Mouse (Mus musculus) adrenal gland, postnatal 4 days (tissue): ENCODE results near the gene Lipe. TPM values are rescaled to one million over a fixed set of nuclear protein-coding genes. Genes with fewer than 3 reads are reported as not detected.
"Not testable (repeated sequence)": the region's sequence is repeated elsewhere in the genome, so short reads cannot be mapped to it uniquely, and the experiment has no call there.

ENCODE experiments used
- DNase-seq, 2 experiments: peaks; one replicate each; pipeline ENCODE4 v3.0.0; 2021 to 2022; ENCODE audit warnings: low spot score in 2 of 2, mixed read lengths in 2 of 2
- total RNA-seq, 2 experiments: library from RNA; stranded (reverse); gene quantifications; 2 replicates each; pipeline ENCODE4 v1.2.3; 2021

Gene Lipe
- total RNA-seq, 2 experiments from 2014 or later, result 139 to 178 TPM

GRCm38 (mm10) chr7:25417597-25417996 lies 19.1 kb upstream of the Lipe start:
- DNase-seq, result no peak

DNA sequence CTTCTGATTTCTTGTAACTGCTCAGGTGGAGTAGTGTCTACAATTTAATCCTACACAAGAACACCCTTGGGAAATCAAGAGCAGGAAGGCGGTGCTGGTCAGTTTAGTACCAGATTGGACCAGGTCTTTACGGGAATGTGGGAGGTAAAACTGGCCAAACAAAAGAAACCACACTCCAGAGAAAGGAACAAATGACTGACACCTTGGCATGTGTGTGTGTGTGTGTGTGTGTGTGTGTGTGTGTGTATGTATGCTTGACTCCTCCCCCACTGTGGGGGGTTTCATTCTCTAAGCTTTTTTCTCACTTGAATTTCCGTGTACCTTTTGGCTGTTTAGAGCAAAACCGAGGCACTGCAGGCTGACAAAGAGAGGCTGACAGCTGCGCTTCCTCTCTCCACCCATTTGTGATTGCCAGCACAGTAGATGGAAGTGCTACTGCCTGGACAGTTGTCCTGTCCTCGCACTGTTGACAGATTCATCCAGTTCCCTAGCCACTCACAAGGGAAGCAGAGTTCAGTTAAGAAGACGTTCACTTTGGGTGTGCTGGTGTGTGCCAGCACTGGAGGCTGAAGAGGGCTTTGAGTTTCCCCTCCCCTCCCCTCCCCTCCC lies 14.4 kb upstream of the Lipe start, which contains the start of gene Cxcl17:
TSS of gene Cxcl17 (minus strand) at position 54 of the 609 bp plus-strand sequence.
- no peak for DNase-seq

GRCm38 (mm10) chr7:25411861-25412260 lies 13.4 kb upstream of the Lipe start:
- no peak for DNase-seq

DNA sequence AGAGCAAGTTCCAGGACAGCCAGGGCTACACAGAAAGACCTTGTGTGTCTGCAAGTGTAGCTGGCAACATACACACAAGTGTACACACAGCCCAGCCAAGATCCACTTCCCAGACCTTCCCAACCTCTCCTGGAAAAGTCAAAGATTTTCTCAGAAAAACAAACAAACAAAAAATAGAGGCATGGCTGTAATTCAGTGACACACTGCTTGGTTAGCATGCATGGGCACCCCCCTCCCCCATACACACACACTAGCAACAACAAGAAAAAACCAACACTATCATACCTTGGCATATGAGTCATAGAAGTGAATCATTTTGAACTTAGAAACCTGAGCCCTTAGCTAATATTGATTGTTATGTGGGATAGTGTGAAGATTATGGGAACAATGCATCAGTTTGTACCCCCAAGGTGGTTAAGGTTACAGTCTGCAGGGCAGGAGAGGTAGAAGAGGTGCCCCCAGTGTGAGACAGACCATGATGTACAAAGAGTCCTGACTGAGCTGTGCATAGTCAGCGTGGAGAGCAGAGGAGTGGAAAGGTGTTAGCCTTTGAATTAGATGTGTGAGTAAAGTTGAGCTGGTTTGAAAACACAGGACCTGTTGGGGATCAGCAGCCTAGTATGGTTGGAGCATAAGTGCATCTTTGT lies 12.6 kb upstream of the Lipe start:
- no peak for DNase-seq

- no peak for DNase-seq
Measured at GRCm38 (mm10) chr7:25409114-25409760, 10.7 kb upstream of the Lipe start.

- DNase-seq, result no peak
Measured at GRCm38 (mm10) chr7:25406468-25406867, 8.0 kb upstream of the Lipe start.

DNA sequence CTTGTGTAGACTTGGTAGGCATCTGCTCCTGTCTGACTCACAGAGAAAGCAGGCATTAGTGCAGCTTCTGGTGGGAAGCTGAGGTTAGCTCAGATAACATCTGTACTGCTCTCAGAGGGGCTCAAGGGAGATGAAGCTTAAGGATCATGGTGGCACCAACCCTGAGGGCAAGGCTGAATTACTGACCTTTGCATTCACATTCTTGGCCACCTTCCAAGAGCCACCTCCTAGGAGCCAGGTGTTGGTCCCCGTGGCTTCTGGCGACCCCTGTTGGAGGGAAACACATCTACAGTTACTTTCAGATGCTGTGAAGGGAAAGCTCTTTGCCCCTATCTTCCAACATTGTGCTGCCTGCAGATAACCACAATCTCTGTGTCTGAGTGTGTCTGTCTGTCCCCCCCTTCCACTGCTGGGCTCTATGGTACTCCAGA lies 4.2 kb upstream of the Lipe start:
- DNase-seq, result no peak

GRCm38 (mm10) chr7:25401986-25402385 lies 3.5 kb upstream of the Lipe start:
- no peak for DNase-seq

GRCm38 (mm10) chr7:25401551-25401950 lies 3.0 kb upstream of the Lipe start:
- DNase-seq, result no peak

DNA sequence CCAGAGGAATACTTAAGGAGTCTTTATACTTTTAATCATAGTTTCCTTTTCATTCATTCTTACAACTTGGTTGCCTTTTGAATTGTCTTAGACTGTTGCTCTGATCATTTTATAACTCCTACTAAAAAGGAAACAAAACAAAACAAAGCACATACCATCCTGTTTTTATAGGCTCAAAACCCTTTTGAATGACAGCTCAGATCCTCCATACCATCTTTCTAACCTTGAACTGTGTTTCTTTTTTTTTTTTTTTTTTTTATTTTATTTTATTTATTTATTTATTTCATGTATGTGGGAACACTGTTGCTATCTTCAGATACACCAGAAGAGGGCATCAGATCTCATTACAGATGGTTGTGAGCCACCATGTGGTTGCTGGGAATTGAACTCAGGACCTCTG lies 518 bp upstream of the Lipe start:
- DNase-seq, result not testable (repeated sequence)

- no peak for DNase-seq
Measured at GRCm38 (mm10) chr7:25396621-25397020, 1.9 kb downstream of the Lipe start.

GRCm38 (mm10) chr7:25395558-25396521 lies 2.7 kb downstream of the Lipe start:
- DNase-seq, result peak; percentile 87 to 94

- DNase-seq, result no peak
Measured at GRCm38 (mm10) chr7:25395186-25395557, 3.3 kb downstream of the Lipe start.

DNA sequence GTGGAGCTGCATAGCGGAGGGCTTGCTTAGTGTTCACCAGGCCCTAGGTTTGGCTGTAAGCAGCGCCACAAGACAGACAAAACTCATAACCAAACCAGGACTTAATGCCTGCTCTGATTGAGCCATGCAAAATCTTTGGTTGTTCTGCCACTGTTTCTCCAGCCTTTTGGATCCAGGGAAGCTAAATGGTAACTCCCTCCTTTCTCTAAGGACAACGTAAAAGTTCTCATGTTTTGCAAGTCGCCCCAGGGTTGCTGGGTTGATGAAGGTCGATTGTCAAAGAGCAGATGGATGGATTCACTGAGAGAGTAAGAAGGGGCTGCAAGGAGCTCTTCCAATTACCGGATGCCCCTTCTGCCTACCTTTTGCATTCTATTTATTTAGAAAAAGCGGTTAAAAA lies 3.8 kb downstream of the Lipe start:
- DNase-seq, result no peak

DNA sequence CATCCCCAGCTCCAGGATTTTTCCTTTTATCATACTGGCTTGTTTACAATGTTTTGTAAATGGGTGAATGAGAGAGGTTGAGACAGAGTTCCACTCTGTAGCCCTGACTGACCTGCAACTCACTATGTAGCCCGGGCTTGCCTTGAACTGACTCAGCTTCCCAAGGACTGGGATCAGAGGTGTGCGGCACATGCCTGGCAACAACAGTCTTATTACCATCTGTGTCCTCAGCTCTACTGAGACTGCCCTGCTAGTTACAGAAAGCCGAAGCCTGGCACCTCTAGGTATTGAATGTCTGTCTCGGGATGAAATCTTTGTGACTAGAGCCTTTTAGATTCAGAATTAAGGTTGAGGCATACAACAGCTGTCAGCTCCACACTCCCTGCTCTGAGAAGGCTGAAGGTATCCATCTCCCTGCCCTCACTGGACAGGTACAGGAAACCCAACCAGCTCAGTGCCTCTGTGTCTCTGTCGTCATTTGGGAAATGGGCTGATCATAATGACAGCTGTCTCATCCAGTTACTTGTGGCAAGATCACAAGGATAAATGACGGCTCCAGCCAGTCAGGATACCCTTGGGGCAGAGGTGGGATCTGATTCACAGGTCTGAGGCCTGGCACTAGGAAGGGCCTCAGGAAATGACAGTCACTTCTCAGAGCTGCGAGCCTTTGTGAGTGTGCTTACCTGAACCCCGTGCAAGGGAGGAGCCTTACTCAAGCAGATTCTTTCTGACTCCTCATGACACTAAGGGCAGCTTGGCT lies 4.9 kb downstream of the Lipe start:
- no peak for DNase-seq

DNA sequence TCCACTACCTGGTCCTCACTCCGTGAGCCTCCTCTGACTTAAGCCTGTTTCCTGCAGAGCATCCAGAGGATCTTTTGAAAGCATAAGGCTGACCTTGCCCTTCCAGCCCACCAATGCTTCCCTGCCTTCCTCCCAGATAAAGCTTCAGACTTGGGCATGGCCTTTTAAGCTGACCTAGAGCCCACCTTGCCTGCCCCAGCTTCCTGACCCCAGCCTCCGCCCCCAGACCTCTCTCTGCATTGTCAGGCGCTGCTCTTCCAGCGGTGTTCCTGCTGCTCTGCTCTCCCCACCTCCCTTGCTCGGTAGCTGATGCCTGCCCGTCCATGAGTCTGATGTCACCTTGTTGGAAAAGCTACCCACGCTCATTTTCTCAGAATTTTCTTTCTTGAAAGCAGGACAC lies 5.7 kb downstream of the Lipe start:
- no peak for DNase-seq

DNA sequence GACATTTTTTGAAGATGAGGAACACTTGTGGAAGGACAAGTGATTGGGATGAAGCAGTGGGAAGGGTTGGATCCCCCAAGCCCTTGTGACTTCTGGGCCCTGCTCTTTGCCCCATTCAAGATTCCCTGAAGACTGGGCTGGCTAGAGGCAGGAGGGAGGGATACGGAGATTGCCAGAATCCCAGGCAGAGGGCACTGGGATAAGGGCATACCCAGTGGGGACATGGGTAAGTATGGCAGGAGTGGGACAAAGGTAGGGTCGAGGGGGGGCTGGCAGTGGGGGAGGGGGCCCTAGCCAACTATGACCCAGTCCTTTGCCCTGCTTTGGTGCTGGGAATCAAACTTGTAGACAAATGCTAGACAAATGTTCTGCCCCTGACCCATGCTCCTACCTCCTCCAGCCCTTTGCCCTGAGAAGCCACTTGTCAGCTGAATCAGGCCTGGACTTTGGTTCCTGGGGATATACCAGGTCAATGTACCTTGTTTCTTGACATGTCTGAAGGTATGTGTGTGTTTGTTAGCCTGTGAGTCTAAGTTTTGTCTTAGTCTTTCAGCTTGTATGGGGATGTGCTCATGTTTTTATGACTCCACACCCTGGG lies 6.6 kb downstream of the Lipe start:
- no peak for DNase-seq

- no peak for DNase-seq
Measured at GRCm38 (mm10) chr7:25390986-25391385, 7.5 kb downstream of the Lipe start.

DNA sequence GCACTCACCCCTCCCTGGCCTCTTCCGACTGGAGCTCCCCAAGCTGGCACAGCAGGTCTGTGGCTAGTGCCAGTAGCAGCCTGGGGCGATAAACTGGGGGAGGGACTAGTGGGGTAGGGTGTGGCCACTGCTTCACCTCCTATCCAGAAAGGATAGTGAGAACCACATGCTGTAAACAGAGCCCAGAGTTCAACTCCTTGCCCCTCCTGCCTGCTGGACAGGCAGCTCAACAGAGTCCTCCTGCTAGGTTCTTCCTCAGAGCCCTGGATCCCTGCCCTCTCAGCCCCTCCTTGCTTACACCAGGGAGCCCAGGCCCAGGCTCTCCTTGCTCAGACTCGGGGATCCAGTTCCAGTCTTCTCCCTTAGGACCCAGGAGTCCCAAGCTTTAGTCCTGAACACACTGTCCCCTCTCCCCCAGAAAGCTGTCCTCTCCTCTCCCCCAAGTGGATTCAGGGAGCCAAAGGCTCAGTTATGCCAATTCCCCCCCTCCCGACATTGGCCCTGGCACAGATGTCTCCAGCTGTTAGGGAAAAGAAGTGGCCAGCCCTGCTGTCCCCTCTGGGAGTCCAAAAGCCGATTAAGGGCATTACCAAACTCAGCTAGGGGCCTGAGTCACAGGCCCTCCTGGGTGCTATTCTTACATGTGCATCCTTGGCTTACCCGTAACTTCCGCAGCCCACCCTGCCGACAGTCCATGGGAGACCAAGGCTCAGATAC lies 8.3 kb downstream of the Lipe start:
- DNase-seq, result no peak

DNA sequence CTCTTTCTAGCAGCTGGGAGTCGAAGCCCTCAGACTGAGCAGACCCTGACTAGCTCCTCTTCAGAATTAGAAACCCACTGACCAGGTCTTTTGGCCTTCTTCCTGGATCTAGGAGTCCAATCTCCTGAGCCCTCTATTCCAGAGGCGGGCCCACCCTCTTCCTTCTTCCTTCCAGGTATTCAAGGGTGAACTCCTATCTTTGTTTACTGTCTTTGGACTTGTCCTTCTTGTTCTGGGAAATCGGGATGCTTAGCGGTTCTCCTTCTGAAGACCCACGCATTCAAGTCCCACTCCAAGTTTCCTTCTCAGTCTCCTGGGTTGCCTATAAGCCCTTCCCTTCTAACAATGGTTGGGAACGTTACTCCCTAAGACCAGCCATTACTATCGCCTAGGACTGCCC lies 9.6 kb downstream of the Lipe start:
- no peak for DNase-seq
